Mouse (Mus musculus): ENCODE measurements around the gene Pde7b.

DNA sequence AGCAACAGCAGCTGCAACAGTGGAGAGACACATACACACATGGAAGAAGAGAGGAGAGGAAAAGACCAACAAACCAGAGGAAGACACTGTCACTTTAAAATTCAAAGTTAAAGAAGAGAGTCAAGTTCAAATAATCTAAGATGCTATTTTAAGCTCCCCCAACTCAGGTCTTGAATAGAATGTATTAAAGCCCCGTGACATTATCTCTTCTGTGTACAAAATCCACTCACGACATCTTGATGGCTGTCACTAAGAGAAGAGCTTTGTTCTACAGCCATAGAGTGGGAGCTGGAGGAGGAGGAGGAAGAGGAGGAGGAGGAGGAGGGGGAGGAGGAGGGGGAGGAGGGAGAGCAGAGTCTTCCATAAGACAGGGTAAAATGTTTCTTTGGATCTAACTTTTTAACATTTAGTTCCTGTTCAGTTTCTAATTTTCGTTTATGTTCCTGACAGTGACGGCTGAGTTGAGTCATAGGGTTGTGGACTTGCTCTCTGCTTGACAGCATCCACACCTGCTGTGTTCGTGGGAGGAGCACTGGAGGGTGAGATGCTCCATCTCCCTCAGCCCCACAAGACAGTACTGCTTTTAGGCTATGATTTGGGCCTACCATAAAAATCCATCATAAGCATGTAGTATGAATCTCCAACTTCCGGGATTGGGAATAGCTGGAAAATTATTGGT, 270.4 kb downstream of the Pde7b start:
- no peak for TF ChIP-seq CTCF (IDR thresholded peaks at IDR 0.05; ENCODE audit: low read depth, low read length)
- no peak for TF ChIP-seq GATA1 (IDR thresholded peaks at IDR 0.05; ENCODE audit: borderline replicate concordance, low read length)
- TF ChIP-seq TAL1 (conservative IDR thresholded peaks at IDR 0.05; ENCODE audit: low read depth, low read length), result no peak
